Mouse (Mus musculus) kidney, adult 2 months (tissue): Measurements from ENCODE around the gene Jkamp. TPM values are rescaled to one million over a fixed set of nuclear protein-coding genes. Genes with fewer than 3 reads are reported as not detected.

Experiments used
- DNase-seq: peaks from one replicate; pipeline ENCODE4 v3.0.0; 2021
- H3K27ac ChIP-seq: fragments of 200-500 bp; 2 replicates; pipeline ENCODE4 v1.5.1; 2012; ENCODE audit warnings: low read depth, low read length, control low read depth, inconsistent platforms; ENCODE audit not compliant: insufficient read depth
- H3K27me3 ChIP-seq: fragments of 200-500 bp; replicated peaks from 2 replicates; pipeline ENCODE4 v1.6.1; 2012; ENCODE audit warnings: mild to moderate bottlenecking, moderate library complexity, low read length, inconsistent platforms; ENCODE audit not compliant: control insufficient read depth, insufficient read depth
- H3K36me3 ChIP-seq: fragments of 200-500 bp; 2 replicates; pipeline ENCODE4 v1.6.1; 2012; ENCODE audit warnings: mild to moderate bottlenecking, moderate library complexity, low read length, inconsistent platforms; ENCODE audit not compliant: control insufficient read depth, insufficient read depth
- H3K4me1 ChIP-seq: fragments of 200-500 bp; 2 replicates; pipeline ENCODE4 v1.6.1; 2011; ENCODE audit warnings: low read length; ENCODE audit not compliant: control insufficient read depth, insufficient read depth
- H3K4me3 ChIP-seq: fragments of 200-500 bp; 2 replicates; pipeline ENCODE4 v1.5.1; 2011; ENCODE audit warnings: mild to moderate bottlenecking, low read depth, low read length, control low read depth; ENCODE audit not compliant: insufficient read depth
- CTCF ChIP-seq: fragments of 200-500 bp; conservative IDR thresholded peaks from 2 replicates; pipeline ENCODE4 v1.5.1; 2011; ENCODE audit warnings: low read depth, mild to moderate bottlenecking, control low read depth, low read length, moderate library complexity, mixed read lengths; ENCODE audit not compliant: insufficient read depth, insufficient read length
- POLR2A ChIP-seq: fragments of 200-500 bp; IDR thresholded peaks from one replicate; pipeline ENCODE4 v1.6.1; 2011; ENCODE audit warnings: low read depth, low read length, control low read depth
- WGBS: fragments of 180-500 bp; shearing (Covaris S2); methylation state at CpG from one replicate; pipeline ENCODE4 v1.1.7; 2018; 5-methylcytosine and 5-hydroxymethylcytosine counted together
- polyA plus RNA-seq: library from polyadenylated mRNA; depleted of rRNA; stranded (reverse); fragments of >200 nt; gene quantifications from 2 replicates; pipeline ENCODE4 v1.2.3, GENCODE M21; 2012

The Jkamp gene
- polyA plus RNA-seq, 1 experiment, result 104 TPM

DNA sequence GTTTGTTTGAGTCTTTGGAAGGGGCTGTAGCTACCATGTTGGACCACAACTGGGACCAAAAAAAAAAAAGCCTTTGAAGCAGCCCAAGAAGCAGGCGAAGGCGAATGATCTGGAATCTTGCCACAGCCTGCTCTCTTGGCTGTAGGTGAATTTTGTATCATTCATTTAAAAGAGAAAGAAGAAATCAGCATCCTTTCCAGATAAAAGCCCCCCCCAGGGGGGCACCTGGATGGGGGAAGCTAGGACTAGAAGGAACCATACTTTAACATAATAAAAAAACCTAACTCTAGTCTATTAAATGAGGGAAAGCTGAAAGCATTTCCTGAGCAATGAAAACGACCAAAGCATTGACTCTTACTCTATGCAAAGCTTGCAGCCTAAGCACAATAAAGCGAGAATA lies 34.6 kb upstream of the Jkamp start:
- 85% methylated on average over 4 of the region's 4 CpGs for WGBS
- H3K36me3 ChIP-seq, result no peaks in the 10 kb centered on the region
- no peak for DNase-seq
- H3K4me3 ChIP-seq, result no peak overlapping the region
- no peak for TF ChIP-seq POLR2A
- no peak for TF ChIP-seq CTCF
- H3K27me3 ChIP-seq, result no peaks in the 10 kb centered on the region; the same call in 1 of the 2 replicates
- H3K27ac ChIP-seq, result no peak overlapping the region
- no peaks in the 10 kb centered on the region for H3K4me1 ChIP-seq

DNA sequence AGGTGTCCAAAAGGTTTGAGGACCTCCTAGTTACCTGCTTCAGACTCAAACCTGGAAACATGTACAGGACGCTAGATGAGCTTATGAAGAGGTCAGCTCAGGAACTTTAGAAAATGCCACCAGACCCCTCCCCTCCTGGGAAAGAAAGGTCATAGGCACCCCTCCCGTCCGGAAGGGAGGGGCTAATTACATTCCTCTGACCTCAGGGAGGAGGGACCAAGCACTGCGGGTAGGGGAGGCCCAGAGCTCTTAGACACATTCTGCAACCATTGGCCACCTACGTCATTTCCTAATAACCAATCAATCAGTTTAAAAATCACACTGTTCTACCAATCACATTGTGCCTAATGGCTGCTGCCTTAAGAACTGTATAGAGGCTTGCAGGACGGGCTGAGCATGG lies 32.8 kb upstream of the Jkamp start:
- TF ChIP-seq POLR2A (no peak), CTCF (no peak)
- Histone ChIP-seq H3K36me3 (no peaks in the 10 kb centered on the region), H3K4me3 (no peak overlapping the region), H3K4me1 (no peaks in the 10 kb centered on the region), H3K27me3 (no peaks in the 10 kb centered on the region; the same call in 1 of the 2 replicates), H3K27ac (no peak overlapping the region)
- DNase-seq, result no peak
- 74% methylated on average over 6 of the region's 6 CpGs for WGBS

DNA sequence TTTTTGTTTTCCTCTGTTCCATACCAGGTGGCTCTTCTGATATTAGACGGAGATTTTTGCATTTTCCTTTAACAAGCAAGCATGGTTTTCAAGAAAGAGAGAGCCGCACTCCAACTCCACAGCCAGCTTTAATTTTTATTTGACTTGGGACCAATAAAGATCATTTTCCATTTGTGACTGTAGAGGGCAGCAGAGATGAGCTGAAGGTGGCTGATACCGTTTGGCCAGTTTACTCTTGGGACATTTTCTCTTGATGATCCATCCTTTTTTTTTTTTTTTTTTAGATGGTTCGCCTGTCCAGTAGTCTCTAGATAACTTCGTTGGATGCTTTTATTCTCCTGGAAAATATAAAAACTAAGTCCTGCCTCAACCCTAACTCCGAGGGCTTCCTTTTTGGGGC lies 32.1 kb upstream of the Jkamp start:
- no peaks in the 10 kb centered on the region for H3K36me3 ChIP-seq

DNA sequence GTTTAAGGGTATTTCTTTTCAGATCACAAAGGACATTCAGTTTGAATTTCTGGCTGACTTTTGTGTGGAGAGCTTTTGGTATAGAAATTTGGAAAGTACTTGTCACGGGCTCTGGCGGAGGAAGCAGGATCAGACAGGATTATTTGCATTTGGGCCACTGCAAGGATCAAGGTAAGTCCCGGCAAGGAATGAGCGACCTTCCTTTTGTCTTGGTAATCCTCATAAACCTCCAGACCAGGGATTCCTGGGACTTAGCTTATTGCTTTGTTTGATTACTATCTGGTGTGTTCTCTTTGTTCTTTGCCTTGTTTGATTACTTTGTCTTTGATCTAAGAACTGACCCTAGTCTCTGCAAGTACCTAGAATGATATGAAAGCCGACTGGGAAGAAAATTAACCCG lies 31.5 kb upstream of the Jkamp start:
- Histone ChIP-seq H3K36me3 (no peaks in the 10 kb centered on the region), H3K27ac (no peak overlapping the region), H3K27me3 (no peaks in the 10 kb centered on the region; the same call in 1 of the 2 replicates), H3K4me3 (no peak overlapping the region), H3K4me1 (no peaks in the 10 kb centered on the region)
- DNase-seq, result no peak
- TF ChIP-seq CTCF (no peak), POLR2A (no peak)
- 51% methylated on average over 6 of the region's 6 CpGs for WGBS

More for the DNA sequence above, 32.1 kb upstream of the Jkamp start:
- WGBS, result 38% methylated on average over 6 of the region's 6 CpGs
- TF ChIP-seq CTCF (0 out of 2 replicates have a peak, but pooled peaks have one; percentile 26), POLR2A (no peak)
- no peaks in the 10 kb centered on the region for H3K4me1 ChIP-seq
- no peak overlapping the region for H3K4me3 ChIP-seq
- peak; percentile 37 for DNase-seq
- no peaks in the 10 kb centered on the region; the same call in 1 of the 2 replicates for H3K27me3 ChIP-seq
- no peak overlapping the region for H3K27ac ChIP-seq

DNA sequence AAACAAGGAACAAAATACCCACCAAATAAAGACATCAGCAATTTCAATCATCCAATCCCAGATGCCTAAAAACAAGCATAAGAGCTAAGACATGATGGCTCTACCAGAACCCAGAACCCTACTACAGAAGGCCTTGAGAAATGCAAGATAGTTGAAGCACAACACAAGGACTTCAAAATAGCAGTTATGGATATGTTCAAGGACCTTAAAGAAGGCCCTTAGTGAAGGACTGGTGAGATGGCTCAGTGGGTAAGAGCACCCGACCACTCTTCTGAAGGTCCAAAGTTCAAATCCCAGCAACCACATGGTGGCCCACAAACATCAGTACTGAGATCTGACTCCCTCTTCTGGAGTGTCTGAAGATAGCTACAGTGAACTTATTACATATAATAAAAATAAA lies 27.6 kb upstream of the Jkamp start:
- no peak for DNase-seq
- H3K4me3 ChIP-seq, result no peak overlapping the region
- H3K27ac ChIP-seq, result no peak overlapping the region
- H3K27me3 ChIP-seq, result no peaks in the 10 kb centered on the region; the same call in 1 of the 2 replicates
- H3K4me1 ChIP-seq, result no peaks in the 10 kb centered on the region
- H3K36me3 ChIP-seq, result no peaks in the 10 kb centered on the region
- TF ChIP-seq POLR2A (no peak), CTCF (no peak)
- 83% methylated on average over 1 of the region's 1 CpGs for WGBS

DNA sequence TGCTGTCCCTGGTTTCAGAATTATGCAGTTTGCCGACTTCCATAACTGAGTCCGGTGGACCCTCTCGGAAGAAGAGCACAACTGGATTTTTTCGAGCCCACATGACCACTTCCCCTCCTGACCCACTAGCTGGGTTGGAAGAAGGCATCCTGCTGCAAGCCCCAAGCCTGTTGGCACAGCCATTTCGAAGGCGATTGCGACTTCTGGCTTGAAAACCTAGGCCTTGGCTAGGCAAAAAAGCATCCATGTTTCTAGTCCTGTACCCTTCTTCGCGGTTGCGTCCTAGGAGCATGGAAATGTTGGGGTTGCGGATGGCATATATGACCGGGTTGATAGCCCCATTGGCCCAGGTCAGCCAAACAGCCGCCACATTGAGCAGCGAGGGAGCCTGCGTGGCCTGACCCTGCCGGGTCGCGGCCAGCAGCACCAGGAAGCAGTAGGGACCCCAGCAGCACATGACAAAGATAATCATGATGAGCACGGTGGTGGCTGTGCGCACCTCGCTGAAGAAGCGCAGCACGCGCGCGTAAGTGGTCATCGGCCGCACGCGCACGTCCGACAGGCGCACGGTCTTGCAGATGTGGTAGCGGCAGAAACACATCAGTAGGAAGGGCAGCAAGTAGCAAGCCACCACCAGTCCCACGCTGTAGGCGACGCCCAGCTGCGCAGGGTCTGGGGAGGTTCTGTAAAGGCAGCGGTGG lies 15.6 kb upstream of the Jkamp start:
- DNase-seq, result no peak
- 20% methylated on average over 40 of the region's 40 CpGs for WGBS
- peak overlapping the region; percentile 51 for H3K4me3 ChIP-seq
- no peak overlapping the region for H3K27ac ChIP-seq
- H3K4me1 ChIP-seq, result 0 out of 2 replicates have a peak, but pooled peaks cover 3% of the 10 kb centered on the region
- TF ChIP-seq CTCF (no peak), POLR2A (no peak)
- H3K27me3 ChIP-seq, result no peaks in the 10 kb centered on the region
- peaks cover under 1% of the 10 kb centered on the region; the same call in 1 of the 2 replicates for H3K36me3 ChIP-seq
